Mouse (Mus musculus) cortical plate, adult 2 months (tissue): ENCODE measurements around the gene Yif1a.
A peak's percentile ranks its signal among the peaks of the same experiment; 100 is the strongest.

Source experiments
- CTCF ChIP-seq: fragments of 200-500 bp; IDR thresholded peaks from 2 replicates; pipeline ENCODE4 v1.5.1; 2011; ENCODE audit warnings: mild to moderate bottlenecking, control low read depth, low read length; ENCODE audit not compliant: insufficient read depth; ENCODE audit errors: extremely low read depth
- POLR2A ChIP-seq: fragments of 200-500 bp; IDR thresholded peaks from 2 replicates; pipeline ENCODE4 v1.6.1; 2011; ENCODE audit warnings: mild to moderate bottlenecking, low read length, control low read depth; ENCODE audit not compliant: insufficient read depth; ENCODE audit errors: extremely low read depth

DNA sequence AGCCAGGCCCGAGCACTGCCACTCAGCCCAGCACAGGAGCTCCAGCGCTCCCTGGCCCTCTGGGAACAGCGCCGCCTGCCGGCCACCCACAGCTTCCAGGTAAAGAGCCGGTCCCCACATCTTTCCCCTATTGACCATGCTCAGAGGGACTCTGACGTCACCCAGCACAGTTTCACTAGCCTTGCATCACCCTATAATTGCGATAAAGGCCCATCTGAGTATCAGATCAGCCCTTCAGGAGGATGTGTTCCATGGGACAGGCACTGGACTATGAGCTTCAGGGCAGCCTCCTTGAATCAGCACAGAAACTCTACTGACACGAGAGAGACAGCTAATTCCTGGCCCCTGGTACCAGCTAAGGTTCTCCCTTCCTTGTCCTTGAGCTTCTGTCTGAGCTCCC lies 34.4 kb upstream of the Yif1a start:
- TF ChIP-seq POLR2A = no peak
- TF ChIP-seq CTCF = peak; percentile 47
